Mouse (Mus musculus) layer of hippocampus, adult 8-10 months (tissue): Measurements from ENCODE around the gene Olfr96. TPM values are rescaled to one million over a fixed set of nuclear protein-coding genes. Genes with fewer than 3 reads are reported as not detected.

Experiments used
- DNase-seq, 2 experiments: peaks; one replicate each; pipeline ENCODE4 v3.0.0; 2022; ENCODE audit warnings: low spot score in 2 of 2
- total RNA-seq, 4 experiments: library from RNA; stranded (reverse); gene quantifications; 2 replicates each; pipeline ENCODE4 v1.2.4; 2022

Olfr96 gene
- total RNA-seq, 4 experiments from 2014 or later: not detected

GRCm38 (mm10) chr17:37270702-37271092 is 50.8 kb downstream of the Olfr96 start:
- DNase-seq: no peak

- no peak for DNase-seq
Observed at GRCm38 (mm10) chr17:37275626-37276248, 55.8 kb downstream of the Olfr96 start.

Other genes with a start within 250 kb of the Olfr96 start
- under 1 TPM in 1 of 4 experiments, not detected in 3; 0.47 TPM for gene 2410137M14Rik, start 238.9 kb upstream of the Olfr96 start, total RNA-seq
- 1 to 10 TPM in 2 of 4 experiments, under 1 TPM in 2; 0.49 to 1.6 (median 0.91) TPM for gene H2-M5, start 230.6 kb upstream of the Olfr96 start, total RNA-seq
- 10 to 100 TPM in 2 of 4 experiments, 1 to 10 TPM in 2; 8.9 to 10.8 (median 9.8) TPM for gene Zfp57, start 219.0 kb upstream of the Olfr96 start, total RNA-seq
- gene Mog, start 196.7 kb upstream of the Olfr96 start, total RNA-seq: 10 to 100 TPM; 35.6 to 57.5 (median 47.8) TPM
- gene Gabbr1, start 174.2 kb upstream of the Olfr96 start, total RNA-seq: 100 to 1,000 TPM; 595 to 693 (median 673) TPM
- not detected for gene Olfr90, start 131.6 kb upstream of the Olfr96 start, total RNA-seq
- not detected for gene Olfr91, start 121.9 kb upstream of the Olfr96 start, total RNA-seq
- gene Olfr92, start 100.1 kb upstream of the Olfr96 start, total RNA-seq: not detected
- not detected for gene Olfr93, start 58.7 kb upstream of the Olfr96 start, total RNA-seq
- gene Ubd, start 26.3 kb upstream of the Olfr96 start, total RNA-seq: not detected
- gene Olfr94, start 19.2 kb upstream of the Olfr96 start, total RNA-seq: not detected
- gene Olfr95, start 7.0 kb upstream of the Olfr96 start, total RNA-seq: not detected
- gene Olfr97, start 17.2 kb downstream of the Olfr96 start, total RNA-seq: not detected
- not detected for gene Olfr98, start 43.6 kb downstream of the Olfr96 start, total RNA-seq
- 1 to 10 TPM; 2.4 to 6.3 (median 4.2) TPM for gene H2-M3, start 50.1 kb downstream of the Olfr96 start, total RNA-seq
- gene Olfr99, start 63.3 kb downstream of the Olfr96 start, total RNA-seq: not detected
- not detected for gene Olfr101, start 84.2 kb downstream of the Olfr96 start, total RNA-seq
- gene Olfr102, start 96.9 kb downstream of the Olfr96 start, total RNA-seq: not detected
- not detected for gene Olfr103, start 119.6 kb downstream of the Olfr96 start, total RNA-seq
- not detected for gene Olfr104-ps, start 139.4 kb downstream of the Olfr96 start, total RNA-seq
- not detected for gene Olfr105-ps, start 158.9 kb downstream of the Olfr96 start, total RNA-seq
- gene Olfr106-ps, start 170.2 kb downstream of the Olfr96 start, total RNA-seq: not detected
- gene Olfr107, start 179.1 kb downstream of the Olfr96 start, total RNA-seq: not detected
- not detected for gene Olfr108, start 225.3 kb downstream of the Olfr96 start, total RNA-seq
- not detected for gene Olfr109, start 238.8 kb downstream of the Olfr96 start, total RNA-seq